Mouse (Mus musculus): ENCODE measurements at regions not wholly inside any gene's neighbourhood (a gene's known extent, or its start where the extent isn't known, plus 50 kb on each side); places are given as distances from the start of the nearest gene placed in this dataset.
A peak's percentile ranks its signal among the peaks of the same experiment; 100 is the strongest.

DNA sequence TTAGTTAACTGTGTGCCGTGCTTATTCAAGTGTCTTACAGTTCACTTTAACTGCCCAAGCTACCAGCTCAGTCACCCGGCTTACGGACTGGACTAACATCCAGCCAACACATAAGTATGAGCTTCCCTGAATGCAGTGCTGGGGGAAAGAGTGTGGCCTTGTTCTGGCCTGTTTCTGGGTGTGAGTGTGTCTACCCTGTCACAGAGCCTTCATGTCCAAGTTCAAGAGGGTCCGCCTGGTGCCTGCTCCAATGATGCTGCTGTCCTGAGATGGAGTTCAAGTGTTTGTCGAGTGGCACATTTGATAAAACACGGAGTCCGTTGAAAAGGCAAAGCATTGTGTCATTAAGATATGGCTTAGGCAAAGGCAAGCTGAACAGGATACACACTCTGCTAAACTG is 135.0 kb upstream of the Ctbp2 start:
- Histone ChIP-seq H3K27ac (ENCODE audit: low read depth, low read length) (no peak overlapping the region), H3K36me3 (ENCODE audit: control insufficient read depth, insufficient read depth, low read length) (no peaks in the 10 kb centered on the region), H3K4me3 (ENCODE audit: low read depth, low read length) (no peak overlapping the region), H3K27me3 (replicated peaks; ENCODE audit: control insufficient read depth, insufficient read depth, low read length) (no peaks in the 10 kb centered on the region), H3K9ac (ENCODE audit: low read length) (no peak overlapping the region), H3K4me1 (ENCODE audit: control insufficient read depth, insufficient read depth, low read length) (no peaks in the 10 kb centered on the region), H3K9me3 (replicated peaks; ENCODE audit: control insufficient read depth, low read length) (no peaks in the 10 kb centered on the region), H3K4me2 (ENCODE audit: low read length) (no peak overlapping the region)
- DNase-seq (ENCODE audit: low spot score) (no peak), ATAC-seq (no peak)
- 81% methylated on average over 7 of the region's 7 CpGs for whole genome bisulfite sequencing

DNA sequence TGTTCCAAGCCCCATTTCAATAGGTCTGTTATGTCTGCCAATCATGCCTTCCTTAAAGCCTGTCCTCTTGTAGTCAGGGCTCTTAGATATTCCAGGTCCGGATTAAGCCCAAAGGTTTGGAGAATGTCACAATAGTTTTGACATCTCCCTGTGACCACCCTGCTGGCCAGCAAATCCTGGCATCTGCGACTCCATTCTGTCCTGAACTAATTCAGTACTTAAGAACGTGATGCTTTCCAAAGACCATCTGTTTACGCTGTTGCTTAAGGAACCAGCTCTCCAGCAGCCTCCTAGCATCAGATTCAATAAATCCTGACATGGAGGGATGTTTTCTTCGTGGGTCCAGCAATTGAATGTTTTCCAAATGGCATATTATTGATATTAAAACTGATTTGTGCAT is 132.7 kb upstream of the Ctbp2 start:
- Histone ChIP-seq H3K27ac (ENCODE audit: low read depth, low read length) (no peak overlapping the region), H3K36me3 (ENCODE audit: control insufficient read depth, insufficient read depth, low read length) (no peaks in the 10 kb centered on the region), H3K4me1 (ENCODE audit: control insufficient read depth, insufficient read depth, low read length) (no peaks in the 10 kb centered on the region), H3K4me2 (ENCODE audit: low read length) (no peak overlapping the region), H3K27me3 (replicated peaks; ENCODE audit: control insufficient read depth, insufficient read depth, low read length) (no peaks in the 10 kb centered on the region), H3K9ac (ENCODE audit: low read length) (no peak overlapping the region), H3K9me3 (replicated peaks; ENCODE audit: control insufficient read depth, low read length) (no peaks in the 10 kb centered on the region), H3K4me3 (ENCODE audit: low read depth, low read length) (no peak overlapping the region)
- 56% methylated on average over 5 of the region's 5 CpGs for WGBS
- DNase-seq (ENCODE audit: low spot score), result peak; percentile 23
- no peak for ATAC-seq

DNA sequence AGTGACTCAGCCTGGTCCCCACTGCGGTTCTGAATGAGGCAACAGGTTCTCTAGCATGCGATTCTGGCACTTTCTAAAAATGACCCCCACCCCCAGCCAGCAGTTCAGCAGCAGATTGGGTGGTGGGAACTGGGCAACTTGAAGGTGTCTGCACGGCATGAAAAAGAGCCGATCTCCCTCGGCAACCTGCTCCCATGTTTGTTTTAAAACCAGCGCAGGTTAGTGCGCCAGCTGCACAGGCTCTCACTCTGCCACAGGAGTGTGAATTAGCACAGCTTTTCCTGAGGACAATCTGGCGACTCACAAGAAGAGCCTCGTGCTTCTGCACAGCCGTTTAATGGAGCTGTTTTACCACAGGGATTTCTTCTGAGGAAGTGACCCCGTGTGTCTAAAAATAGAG is 120.4 kb upstream of the Ctbp2 start:
- Histone ChIP-seq H3K4me1 (ENCODE audit: control insufficient read depth, insufficient read depth, low read length) (no peaks in the 10 kb centered on the region), H3K27ac (ENCODE audit: low read depth, low read length) (0 out of 2 replicates have a peak overlapping the region, but pooled peaks have one; percentile 9), H3K9me3 (replicated peaks; ENCODE audit: control insufficient read depth, low read length) (no peaks in the 10 kb centered on the region), H3K4me2 (ENCODE audit: low read length) (no peak overlapping the region), H3K27me3 (replicated peaks; ENCODE audit: control insufficient read depth, insufficient read depth, low read length) (no peaks in the 10 kb centered on the region), H3K4me3 (ENCODE audit: low read depth, low read length) (no peak overlapping the region), H3K36me3 (ENCODE audit: control insufficient read depth, insufficient read depth, low read length) (no peaks in the 10 kb centered on the region), H3K9ac (ENCODE audit: low read length) (no peak overlapping the region)
- peak; percentile 52; the same call in 1 of the 2 replicates for ATAC-seq
- DNase-seq (ENCODE audit: low spot score), result peak; percentile 77
- whole genome bisulfite sequencing, result 53% methylated on average over 11 of the region's 11 CpGs

DNA sequence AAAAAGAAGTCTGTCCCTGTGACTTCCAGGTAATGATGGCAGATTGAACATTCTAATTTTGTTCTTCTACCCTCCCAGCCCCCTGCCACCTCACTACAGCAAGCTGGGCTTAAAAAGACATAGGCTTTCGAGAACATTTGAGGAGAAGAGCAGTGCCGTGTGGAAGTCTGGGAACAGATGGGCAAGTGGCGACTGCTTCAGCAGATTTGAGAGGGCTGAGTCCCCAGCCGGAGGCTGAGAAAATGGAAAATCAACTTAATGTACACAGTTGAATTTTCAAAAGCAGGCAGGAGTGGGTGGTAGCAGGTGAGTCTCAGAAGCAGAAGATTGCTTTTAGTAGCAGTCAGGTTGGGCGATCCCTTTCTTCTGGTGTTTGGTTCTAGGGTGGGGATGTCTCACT is 110.2 kb upstream of the Ctbp2 start:
- Histone ChIP-seq H3K27me3 (replicated peaks; ENCODE audit: control insufficient read depth, insufficient read depth, low read length) (no peaks in the 10 kb centered on the region), H3K4me2 (ENCODE audit: low read length) (no peak overlapping the region), H3K9ac (ENCODE audit: low read length) (no peak overlapping the region), H3K4me3 (ENCODE audit: low read depth, low read length) (no peak overlapping the region), H3K27ac (ENCODE audit: low read depth, low read length) (no peak overlapping the region), H3K4me1 (ENCODE audit: control insufficient read depth, insufficient read depth, low read length) (no peaks in the 10 kb centered on the region), H3K9me3 (replicated peaks; ENCODE audit: control insufficient read depth, low read length) (no peaks in the 10 kb centered on the region), H3K36me3 (ENCODE audit: control insufficient read depth, insufficient read depth, low read length) (no peaks in the 10 kb centered on the region)
- ATAC-seq (no peak), DNase-seq (ENCODE audit: low spot score) (no peak)
- 79% methylated on average over 5 of the region's 5 CpGs for WGBS

DNA sequence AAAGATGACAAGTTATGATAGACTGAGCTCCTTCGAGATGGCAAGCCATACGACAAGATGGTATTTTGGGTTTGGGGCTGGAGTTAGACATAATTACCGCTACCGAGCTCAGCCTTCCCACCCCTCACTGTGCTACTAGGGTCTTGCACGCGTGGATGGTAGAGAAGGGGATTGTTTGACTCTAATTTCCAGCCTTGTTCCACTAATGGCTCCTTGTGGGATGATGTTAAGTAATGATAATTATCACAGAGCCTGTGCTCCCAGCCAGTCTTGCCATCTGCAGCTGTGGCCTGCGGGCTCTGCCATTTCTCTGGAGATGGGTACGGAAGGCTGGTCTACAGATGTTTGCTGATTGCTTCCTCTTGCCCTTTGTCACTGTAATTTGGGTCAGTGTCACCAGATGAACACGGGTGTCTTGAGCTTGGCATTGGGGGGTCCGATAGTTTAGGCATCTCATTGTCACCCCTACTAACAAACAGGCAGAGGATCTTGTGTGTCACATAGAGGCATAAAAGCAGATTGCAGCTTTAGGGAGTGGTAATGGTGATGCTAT is 108.8 kb upstream of the Ctbp2 start:
- Histone ChIP-seq H3K4me3 (ENCODE audit: low read depth, low read length) (no peak overlapping the region), H3K27ac (ENCODE audit: low read depth, low read length) (no peak overlapping the region), H3K4me1 (ENCODE audit: control insufficient read depth, insufficient read depth, low read length) (no peaks in the 10 kb centered on the region), H3K36me3 (ENCODE audit: control insufficient read depth, insufficient read depth, low read length) (no peaks in the 10 kb centered on the region), H3K9me3 (replicated peaks; ENCODE audit: control insufficient read depth, low read length) (no peaks in the 10 kb centered on the region), H3K27me3 (replicated peaks; ENCODE audit: control insufficient read depth, insufficient read depth, low read length) (no peaks in the 10 kb centered on the region), H3K9ac (ENCODE audit: low read length) (no peak overlapping the region), H3K4me2 (ENCODE audit: low read length) (no peak overlapping the region)
- DNase-seq (ENCODE audit: low spot score) (peak; percentile 23), ATAC-seq (peak; percentile 40; the same call in 1 of the 2 replicates)
- 77% methylated on average over 10 of the region's 10 CpGs for WGBS

DNA sequence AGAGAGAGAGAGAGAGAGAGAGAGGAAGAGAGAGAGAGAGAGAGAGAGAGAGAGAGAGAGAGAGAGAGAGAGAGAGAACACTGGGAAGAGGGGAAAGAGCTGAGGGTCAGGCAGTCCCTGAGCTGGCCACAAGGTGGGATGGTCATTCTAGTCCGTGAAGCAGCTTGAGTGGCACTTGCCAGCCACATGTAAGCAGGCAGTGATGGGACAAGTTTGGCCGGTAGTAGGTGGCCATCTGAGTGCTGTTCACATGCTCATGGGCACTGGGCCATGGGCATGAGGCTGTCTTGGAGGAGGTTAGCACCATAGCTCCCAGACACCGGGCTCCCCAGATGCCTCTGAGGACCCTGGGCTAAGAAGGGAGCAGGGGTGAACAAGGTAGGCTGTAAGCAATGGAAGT is 106.7 kb upstream of the Ctbp2 start:
- Histone ChIP-seq H3K36me3 (ENCODE audit: control insufficient read depth, insufficient read depth, low read length) (no peaks in the 10 kb centered on the region), H3K4me1 (ENCODE audit: control insufficient read depth, insufficient read depth, low read length) (no peaks in the 10 kb centered on the region), H3K4me2 (ENCODE audit: low read length) (no peak overlapping the region), H3K9ac (ENCODE audit: low read length) (no peak overlapping the region), H3K27ac (ENCODE audit: low read depth, low read length) (no peak overlapping the region), H3K9me3 (replicated peaks; ENCODE audit: control insufficient read depth, low read length) (no peaks in the 10 kb centered on the region), H3K27me3 (replicated peaks; ENCODE audit: control insufficient read depth, insufficient read depth, low read length) (no peaks in the 10 kb centered on the region), H3K4me3 (ENCODE audit: low read depth, low read length) (no peak overlapping the region)
- 66% methylated on average over 3 of the region's 3 CpGs for WGBS
- DNase-seq (ENCODE audit: low spot score) (no peak), ATAC-seq (no peak)

DNA sequence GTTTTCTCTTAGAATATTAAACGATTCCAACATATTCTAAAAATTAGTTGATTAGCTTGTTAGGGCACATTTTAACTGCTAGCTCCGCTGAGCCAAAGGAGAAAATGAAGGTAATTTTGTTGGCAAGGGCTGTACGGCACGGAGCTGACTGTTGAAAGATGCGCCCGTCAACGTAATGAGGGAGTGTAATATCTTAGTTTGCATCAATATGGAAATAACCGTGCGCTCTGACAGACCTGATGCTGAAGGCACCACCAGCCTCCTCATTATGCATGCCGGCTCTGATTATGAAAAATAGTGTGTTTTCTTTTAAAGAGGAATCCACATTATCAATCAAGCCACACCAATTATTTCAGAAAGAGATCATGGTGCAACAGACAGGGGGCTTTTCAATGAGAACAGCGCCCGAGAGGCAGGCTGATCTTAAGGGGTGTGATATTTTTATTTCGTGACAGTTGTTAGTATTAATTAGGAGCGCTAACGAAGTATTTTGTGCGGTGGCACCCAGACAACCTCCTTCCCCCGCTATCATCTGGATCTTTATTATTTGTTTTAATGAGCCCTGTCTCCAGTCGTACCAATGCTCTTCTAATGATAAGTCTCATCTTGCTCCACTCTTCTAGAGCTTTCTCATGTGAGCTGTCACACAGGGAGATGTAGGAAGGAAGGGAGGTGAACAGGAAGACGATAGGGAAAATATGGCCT is 99.9 kb upstream of the Ctbp2 start:
- peaks cover 18% of the 10 kb centered on the region for H3K4me1 ChIP-seq (ENCODE audit: control insufficient read depth, insufficient read depth, low read length)
- WGBS, result 24% methylated on average over 19 of the region's 19 CpGs
- no peak overlapping the region for H3K4me3 ChIP-seq (ENCODE audit: low read depth, low read length)
- H3K36me3 ChIP-seq (ENCODE audit: control insufficient read depth, insufficient read depth, low read length), result no peaks in the 10 kb centered on the region
- peak overlapping the region; percentile 31 for H3K4me2 ChIP-seq (ENCODE audit: low read length)
- ATAC-seq (peak; percentile 88), DNase-seq (ENCODE audit: low spot score) (peak; percentile 79)
- H3K9ac ChIP-seq (ENCODE audit: low read length), result no peak overlapping the region
- H3K9me3 ChIP-seq (replicated peaks; ENCODE audit: control insufficient read depth, low read length), result no peaks in the 10 kb centered on the region
- H3K27ac ChIP-seq (ENCODE audit: low read depth, low read length), result peak overlapping the region; percentile 24; the same call in 1 of the 2 replicates
- H3K27me3 ChIP-seq (replicated peaks; ENCODE audit: control insufficient read depth, insufficient read depth, low read length), result no peaks in the 10 kb centered on the region

DNA sequence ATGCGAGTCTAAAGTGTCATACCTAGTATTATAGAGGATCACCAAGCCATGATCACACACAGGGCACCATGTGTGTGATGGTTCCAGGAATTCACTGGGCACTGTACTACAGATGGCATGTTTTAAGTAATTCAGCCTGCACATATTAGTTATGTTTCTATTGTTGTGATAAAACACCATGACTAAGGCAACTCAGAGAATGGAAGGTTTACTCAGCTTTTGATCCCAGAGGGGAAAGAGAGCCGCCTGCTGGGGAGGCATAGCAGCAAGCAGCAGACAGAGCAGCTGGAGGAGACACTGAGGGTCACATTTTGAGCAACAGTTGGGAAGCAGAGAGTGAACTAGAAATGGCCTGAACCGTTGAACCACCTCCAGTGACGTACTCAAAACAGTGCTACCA is 88.2 kb upstream of the Ctbp2 start:
- H3K9me3 ChIP-seq (replicated peaks; ENCODE audit: control insufficient read depth, low read length), result no peaks in the 10 kb centered on the region

DNA sequence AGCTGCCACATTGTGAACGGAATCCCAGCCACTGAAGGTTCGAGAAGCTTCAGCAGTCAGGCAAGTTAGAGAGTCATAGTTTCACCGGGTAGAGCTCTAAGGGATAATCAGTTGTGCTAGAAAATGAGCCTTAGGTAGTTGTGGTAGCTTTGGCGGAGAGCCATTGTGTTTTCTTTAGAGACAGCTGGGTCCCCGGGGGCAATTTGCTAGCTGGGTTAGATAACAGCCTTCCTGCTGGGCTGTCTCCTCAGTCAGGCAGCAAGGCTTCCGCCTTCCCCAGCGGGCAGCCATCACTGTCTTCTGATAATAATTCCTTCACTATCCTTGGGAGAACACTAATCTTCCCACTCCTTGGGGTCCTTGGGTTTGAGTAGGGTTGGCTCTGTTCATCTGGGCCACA is 81.5 kb upstream of the Ctbp2 start:
- H3K9me3 ChIP-seq (replicated peaks; ENCODE audit: control insufficient read depth, low read length), result no peaks in the 10 kb centered on the region
- DNase-seq (ENCODE audit: low spot score) (peak; percentile 64), ATAC-seq (no peak)
- no peak overlapping the region for H3K4me2 ChIP-seq (ENCODE audit: low read length)
- no peak overlapping the region for H3K4me3 ChIP-seq (ENCODE audit: low read depth, low read length)
- WGBS, result 9% methylated on average over 7 of the region's 7 CpGs
- H3K36me3 ChIP-seq (ENCODE audit: control insufficient read depth, insufficient read depth, low read length), result no peaks in the 10 kb centered on the region
- no peak overlapping the region for H3K9ac ChIP-seq (ENCODE audit: low read length)
- no peaks in the 10 kb centered on the region for H3K27me3 ChIP-seq (replicated peaks; ENCODE audit: control insufficient read depth, insufficient read depth, low read length)
- no peaks in the 10 kb centered on the region for H3K4me1 ChIP-seq (ENCODE audit: control insufficient read depth, insufficient read depth, low read length)
- no peak overlapping the region for H3K27ac ChIP-seq (ENCODE audit: low read depth, low read length)

More for the DNA sequence above, 88.2 kb upstream of the Ctbp2 start:
- ATAC-seq (no peak), DNase-seq (ENCODE audit: low spot score) (no peak)
- Histone ChIP-seq H3K9ac (ENCODE audit: low read length) (no peak overlapping the region), H3K4me2 (ENCODE audit: low read length) (no peak overlapping the region), H3K36me3 (ENCODE audit: control insufficient read depth, insufficient read depth, low read length) (no peaks in the 10 kb centered on the region), H3K4me3 (ENCODE audit: low read depth, low read length) (no peak overlapping the region), H3K4me1 (ENCODE audit: control insufficient read depth, insufficient read depth, low read length) (no peaks in the 10 kb centered on the region), H3K27me3 (replicated peaks; ENCODE audit: control insufficient read depth, insufficient read depth, low read length) (no peaks in the 10 kb centered on the region), H3K27ac (ENCODE audit: low read depth, low read length) (no peak overlapping the region)
- WGBS, result 60% methylated on average over 4 of the region's 4 CpGs
